Mouse (Mus musculus) erythroblast, embryonic 14.5 days (primary cell): ENCODE measurements at regions not wholly inside any gene's neighbourhood (a gene's known extent, or its start where the extent isn't known, plus 50 kb on each side); places are given as distances from the start of the nearest gene placed in this dataset.

ENCODE experiments used
- H3K27me3 ChIP-seq: 2 replicates; pipeline ENCODE4 v1.6.1; 2012; ENCODE audit warnings: inconsistent platforms; ENCODE audit not compliant: control insufficient read depth
- H3K36me3 ChIP-seq: 2 replicates; pipeline ENCODE4 v1.6.1; 2012; ENCODE audit warnings: mild to moderate bottlenecking, inconsistent platforms; ENCODE audit not compliant: control insufficient read depth
- H3K4me1 ChIP-seq: 2 replicates; pipeline ENCODE4 v1.6.1; 2012; ENCODE audit warnings: inconsistent platforms; ENCODE audit not compliant: control insufficient read depth
- H3K4me3 ChIP-seq: replicated peaks from 2 replicates; pipeline ENCODE3; 2012; ENCODE audit warnings: moderate library complexity, mild to moderate bottlenecking, inconsistent platforms
- H3K9me3 ChIP-seq: 2 replicates; pipeline ENCODE4 v1.6.1; 2012; ENCODE audit warnings: low read length, inconsistent platforms, mixed read lengths; ENCODE audit not compliant: control insufficient read depth
- GATA1 ChIP-seq: IDR thresholded peaks from 2 replicates; pipeline ENCODE4 v1.6.1; 2012; ENCODE audit warnings: low read length, inconsistent platforms, mixed read lengths
- TAL1 ChIP-seq: IDR thresholded peaks from 3 replicates; pipeline ENCODE4 v1.6.1; 2012; ENCODE audit warnings: low read length, inconsistent platforms, mixed read lengths

DNA sequence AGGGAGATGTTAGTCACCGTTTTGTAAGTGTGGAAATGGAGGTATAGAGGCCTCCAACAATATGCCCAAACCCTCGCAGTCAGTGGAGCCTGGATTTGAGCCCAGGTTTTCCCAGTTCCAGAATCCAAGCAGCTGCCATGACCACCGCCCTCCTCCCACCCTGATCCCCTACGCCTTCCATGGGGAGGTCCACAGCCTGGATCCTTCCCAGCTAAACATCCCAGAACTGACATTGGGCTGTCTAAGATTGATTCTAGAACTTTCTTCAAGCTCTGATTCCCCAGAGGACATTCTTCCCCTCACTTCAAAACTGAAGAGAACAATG is 199.2 kb downstream of the Bcl2l11 start:
- Histone ChIP-seq H3K4me3 (no peak overlapping the region), H3K9me3 (no peaks in the 10 kb centered on the region), H3K4me1 (no peaks in the 10 kb centered on the region), H3K36me3 (no peaks in the 10 kb centered on the region), H3K27me3 (no peaks in the 10 kb centered on the region)
- TF ChIP-seq TAL1 (no peak), GATA1 (no peak)

DNA sequence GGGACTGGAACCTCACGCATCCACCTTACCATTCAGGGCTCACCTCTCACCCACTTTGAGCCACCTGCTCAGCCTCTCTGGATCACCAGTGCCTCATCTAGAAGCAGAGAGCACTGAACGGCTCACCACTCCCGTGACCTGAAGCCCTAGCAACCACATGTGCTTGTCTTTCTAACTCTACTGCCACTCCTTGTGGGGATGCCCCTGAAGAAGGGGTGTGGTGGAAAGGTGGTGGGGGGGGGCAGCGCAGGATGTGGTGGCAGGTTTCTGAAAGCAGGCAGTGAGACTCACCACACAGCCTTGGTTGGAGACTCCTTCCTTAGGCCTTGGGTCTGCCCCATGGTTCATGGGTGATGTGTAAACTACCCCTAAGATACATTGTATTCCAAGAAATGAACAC is 199.6 kb downstream of the Bcl2l11 start:
- Histone ChIP-seq H3K4me3 (no peak overlapping the region), H3K4me1 (no peaks in the 10 kb centered on the region), H3K27me3 (no peaks in the 10 kb centered on the region), H3K9me3 (no peaks in the 10 kb centered on the region), H3K36me3 (no peaks in the 10 kb centered on the region)
- TF ChIP-seq TAL1 (no peak), GATA1 (no peak)

DNA sequence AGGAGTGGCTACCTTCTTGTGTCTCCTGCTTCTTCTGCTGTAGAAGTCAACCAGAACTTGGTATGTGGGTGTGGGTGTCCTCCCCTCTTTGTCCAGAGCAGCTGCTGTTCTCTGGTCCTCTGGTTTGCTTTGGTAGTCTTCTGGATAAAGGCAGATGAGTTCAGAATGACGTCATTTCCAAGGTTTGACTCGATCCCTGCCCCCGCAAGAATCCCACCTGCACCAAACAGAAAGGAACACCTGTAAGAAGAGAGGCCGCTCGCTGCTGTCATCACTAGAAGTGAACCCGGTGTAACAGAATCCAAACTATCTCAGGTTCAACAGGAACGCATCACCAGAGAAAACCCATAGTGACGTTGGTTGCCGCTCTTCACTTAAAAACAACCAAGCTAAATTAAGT is 205.0 kb downstream of the Bcl2l11 start:
- TF ChIP-seq TAL1 (no peak), GATA1 (no peak)

DNA sequence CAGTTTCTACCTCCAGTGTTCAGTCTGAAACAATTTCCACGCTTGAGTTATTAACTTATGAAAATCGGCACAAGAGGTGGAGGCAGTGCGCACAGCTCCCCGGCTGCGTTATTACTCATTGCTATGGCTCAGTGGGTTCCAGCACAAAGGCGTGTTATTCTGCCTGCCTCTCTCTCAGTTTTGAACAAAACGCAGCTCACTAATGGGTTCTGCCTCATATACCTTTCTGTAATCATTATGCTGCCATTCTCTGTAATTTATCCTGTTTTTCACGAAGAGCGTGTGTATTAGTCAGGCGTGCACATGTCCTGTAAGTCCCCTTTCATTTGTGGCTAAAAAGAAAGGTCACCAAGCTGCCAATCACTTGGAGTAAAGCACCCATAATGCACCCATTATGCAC is 205.4 kb downstream of the Bcl2l11 start:
- no peak overlapping the region for H3K4me3 ChIP-seq
- H3K36me3 ChIP-seq: no peaks in the 10 kb centered on the region
- TF ChIP-seq TAL1 (no peak), GATA1 (no peak)
- H3K27me3 ChIP-seq: no peaks in the 10 kb centered on the region
- H3K9me3 ChIP-seq: no peaks in the 10 kb centered on the region
- no peaks in the 10 kb centered on the region for H3K4me1 ChIP-seq

More for the DNA sequence above, 205.0 kb downstream of the Bcl2l11 start:
- H3K4me3 ChIP-seq: no peak overlapping the region
- no peaks in the 10 kb centered on the region for H3K36me3 ChIP-seq
- H3K27me3 ChIP-seq: no peaks in the 10 kb centered on the region
- H3K4me1 ChIP-seq: no peaks in the 10 kb centered on the region
- H3K9me3 ChIP-seq: no peaks in the 10 kb centered on the region

DNA sequence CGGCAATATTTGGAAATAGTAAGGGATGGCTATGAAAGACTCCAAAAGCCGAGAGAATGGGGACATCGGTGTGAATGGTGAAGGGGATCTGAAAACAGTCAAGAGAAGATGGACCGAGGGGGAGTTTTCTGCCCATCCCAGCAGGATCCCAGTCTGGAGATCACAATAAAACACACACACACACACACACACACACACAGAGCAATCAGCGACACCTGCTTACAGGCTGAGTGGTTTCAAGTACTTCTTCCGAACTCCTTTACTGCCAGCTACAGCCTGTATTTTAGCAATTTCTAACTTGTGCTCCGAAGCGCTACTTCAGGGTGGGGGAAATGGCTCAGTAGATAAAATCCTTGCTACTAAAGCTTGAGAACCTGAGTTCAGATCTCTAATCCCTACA is 205.8 kb downstream of the Bcl2l11 start:
- no peak overlapping the region for H3K4me3 ChIP-seq
- TF ChIP-seq GATA1: no peak
- no peak for TF ChIP-seq TAL1
- H3K4me1 ChIP-seq: no peaks in the 10 kb centered on the region
- H3K27me3 ChIP-seq: no peaks in the 10 kb centered on the region
- no peaks in the 10 kb centered on the region for H3K36me3 ChIP-seq
- no peaks in the 10 kb centered on the region for H3K9me3 ChIP-seq

DNA sequence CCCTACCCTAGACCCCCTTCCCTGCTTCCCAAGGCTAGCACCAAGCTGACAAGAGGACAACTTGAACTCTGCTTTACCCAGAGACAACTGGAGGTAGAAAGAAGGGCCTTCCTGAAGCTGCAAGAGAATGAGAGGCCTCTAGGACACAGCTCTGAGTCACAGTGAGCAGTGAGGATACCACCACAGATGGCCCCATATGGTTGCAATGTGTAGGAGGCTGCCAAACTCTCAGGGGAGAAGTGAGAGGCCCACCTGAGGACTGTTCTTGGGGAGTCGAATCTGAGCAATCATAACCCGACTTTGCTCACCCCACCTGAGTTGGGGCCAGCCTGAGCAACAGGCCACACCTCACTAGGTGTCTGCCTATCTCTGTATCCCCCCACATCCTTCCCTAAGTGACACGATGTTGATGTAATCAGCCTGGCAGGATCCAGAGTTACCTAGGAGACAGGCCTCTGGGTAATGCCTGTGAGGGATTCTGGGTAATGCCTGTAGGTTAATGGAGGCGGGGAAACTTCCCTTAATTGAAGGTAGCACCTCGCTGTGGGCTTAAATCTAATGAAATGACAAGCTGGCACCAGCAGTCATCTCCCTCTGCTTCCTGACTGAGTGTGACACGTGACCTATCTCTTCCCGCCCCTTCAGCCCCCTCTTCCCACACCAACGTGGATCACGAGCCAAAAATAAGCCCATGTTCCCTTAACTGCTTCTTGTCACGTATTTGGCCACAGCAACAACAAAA is 207.7 kb downstream of the Bcl2l11 start:
- TF ChIP-seq TAL1 (no peak), GATA1 (no peak)
- Histone ChIP-seq H3K9me3 (no peaks in the 10 kb centered on the region), H3K36me3 (no peaks in the 10 kb centered on the region), H3K27me3 (no peaks in the 10 kb centered on the region), H3K4me1 (no peaks in the 10 kb centered on the region), H3K4me3 (no peak overlapping the region)

DNA sequence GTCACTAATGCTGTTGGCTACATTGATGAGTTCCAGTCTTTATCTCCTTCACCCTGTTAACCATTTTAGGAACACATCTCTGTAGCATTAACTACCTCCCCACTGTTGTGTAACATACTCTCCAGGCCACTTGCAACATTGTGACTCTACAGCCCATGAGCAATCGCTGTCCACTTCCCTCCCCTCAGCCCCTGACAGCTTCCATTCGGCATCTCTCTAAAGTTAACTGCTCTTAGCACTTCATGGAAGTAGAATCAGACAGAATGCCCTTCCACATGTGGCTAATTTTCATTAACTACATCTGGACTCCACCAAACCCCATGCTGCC is 208.3 kb downstream of the Bcl2l11 start:
- no peaks in the 10 kb centered on the region for H3K9me3 ChIP-seq
- H3K27me3 ChIP-seq: no peaks in the 10 kb centered on the region
- H3K4me1 ChIP-seq: no peaks in the 10 kb centered on the region
- TF ChIP-seq GATA1 (no peak), TAL1 (no peak)
- no peaks in the 10 kb centered on the region for H3K36me3 ChIP-seq
- no peak overlapping the region for H3K4me3 ChIP-seq

DNA sequence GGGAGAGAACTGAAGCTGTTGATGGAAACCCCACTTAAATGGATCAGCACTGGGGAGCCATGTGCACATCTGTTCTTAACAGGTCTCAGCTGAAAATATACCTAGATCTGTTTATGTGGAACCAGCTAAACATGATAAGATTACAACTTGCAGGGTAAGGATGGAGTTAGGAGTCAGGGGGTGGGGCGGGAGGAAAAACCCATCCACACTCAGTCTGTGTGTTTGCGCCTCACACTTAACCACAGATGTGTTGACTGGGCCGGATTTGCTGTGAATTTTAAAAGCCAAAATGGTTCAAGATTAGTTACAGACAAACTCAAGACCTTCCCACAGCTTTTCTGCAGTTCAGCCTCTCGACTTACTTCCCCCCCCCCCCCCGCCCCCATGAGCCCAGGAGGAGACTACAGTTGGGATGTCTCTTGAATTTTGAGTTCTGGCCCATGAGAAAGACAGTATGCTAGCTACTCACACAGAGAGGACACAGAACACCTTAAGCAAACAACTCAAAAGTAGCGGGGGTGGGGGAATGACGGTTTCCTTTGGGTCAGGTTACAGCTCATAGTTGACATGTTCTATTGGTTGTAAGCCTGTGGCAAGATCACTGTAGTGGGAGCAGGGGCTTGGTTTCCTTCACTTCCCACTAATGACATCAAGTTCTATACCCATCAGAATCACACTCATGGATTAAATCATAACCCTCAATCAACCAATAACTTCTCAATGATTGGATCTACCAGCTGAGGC is 209.1 kb downstream of the Bcl2l11 start:
- TF ChIP-seq GATA1: no peak
- no peak for TF ChIP-seq TAL1
- Histone ChIP-seq H3K36me3 (no peaks in the 10 kb centered on the region), H3K4me3 (no peak overlapping the region), H3K27me3 (no peaks in the 10 kb centered on the region), H3K9me3 (no peaks in the 10 kb centered on the region), H3K4me1 (no peaks in the 10 kb centered on the region)

DNA sequence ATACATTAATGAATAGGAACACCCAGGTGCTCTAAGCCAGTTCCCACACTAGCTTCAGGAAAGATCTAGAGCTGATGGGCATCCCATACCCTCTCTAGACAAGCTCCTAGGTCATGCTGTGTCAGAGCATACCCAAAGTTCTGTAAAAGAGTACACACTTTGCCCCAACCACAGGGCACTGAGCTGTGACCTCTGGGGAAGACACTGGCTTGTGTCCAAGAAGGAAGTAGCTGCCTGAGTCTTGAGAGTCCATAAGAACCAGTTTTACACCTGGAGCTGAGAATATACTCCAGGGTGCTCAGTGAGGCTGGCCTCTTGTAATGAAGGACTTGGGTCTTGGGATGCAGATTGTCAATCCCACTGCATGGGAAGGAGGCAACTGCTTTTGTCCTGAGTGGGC is 211.4 kb downstream of the Bcl2l11 start:
- no peaks in the 10 kb centered on the region for H3K4me1 ChIP-seq
- no peaks in the 10 kb centered on the region for H3K9me3 ChIP-seq
- TF ChIP-seq GATA1 (no peak), TAL1 (no peak)
- no peak overlapping the region for H3K4me3 ChIP-seq
- no peaks in the 10 kb centered on the region; the same call in 1 of the 2 replicates for H3K27me3 ChIP-seq
- H3K36me3 ChIP-seq: no peaks in the 10 kb centered on the region
